Mouse (Mus musculus) lung, embryonic 16.5 days (tissue): ENCODE data around the gene Adgrg1. TPM values are rescaled to one million over a fixed set of nuclear protein-coding genes. Genes with fewer than 3 reads are reported as not detected.

Source experiments
- ATAC-seq: fragments of 200-750 bp; cut with Nextera tagmentation; 2 replicates; pipeline ENCODE4 v1.8.0; 2017; ENCODE audit warnings: low read depth, mild to moderate bottlenecking, moderate library complexity
- H3K27ac ChIP-seq: fragments of 300-500 bp; sonication (generic); 2 replicates; pipeline ENCODE4 v1.5.1; 2014; ENCODE audit warnings: mild to moderate bottlenecking, control low read depth, low read length
- H3K27me3 ChIP-seq: fragments of 300-500 bp; sonication (generic); 2 replicates; pipeline ENCODE4 v1.6.1; 2014; ENCODE audit warnings: low read depth, low read length, mixed read lengths; ENCODE audit not compliant: control insufficient read depth, insufficient read depth
- H3K36me3 ChIP-seq: fragments of 300-500 bp; sonication (generic); 2 replicates; pipeline ENCODE4 v1.6.1; 2014; ENCODE audit warnings: low read length; ENCODE audit not compliant: control insufficient read depth, insufficient read depth
- H3K4me1 ChIP-seq: fragments of 300-500 bp; sonication (generic); replicated peaks from 2 replicates; pipeline ENCODE4 v1.6.1; 2014; ENCODE audit warnings: low read length, mixed read lengths; ENCODE audit not compliant: control insufficient read depth, insufficient read depth
- H3K4me2 ChIP-seq: fragments of 300-500 bp; sonication (generic); 2 replicates; pipeline ENCODE4 v1.6.1; 2014; ENCODE audit warnings: low read depth, low read length, control low read depth
- H3K4me3 ChIP-seq: fragments of 300-500 bp; sonication (generic); 2 replicates; pipeline ENCODE4 v1.5.1; 2014; ENCODE audit warnings: mild to moderate bottlenecking, low read length, control low read depth
- H3K9ac ChIP-seq: fragments of 300-500 bp; sonication (generic); 2 replicates; pipeline ENCODE4 v1.6.1; 2014; ENCODE audit warnings: low read length, control low read depth
- H3K9me3 ChIP-seq: fragments of 300-500 bp; sonication (generic); 2 replicates; pipeline ENCODE4 v1.6.1; 2016; ENCODE audit warnings: low read length; ENCODE audit not compliant: control insufficient read depth
- WGBS: fragments of 180-500 bp; shearing (Covaris S2); extraction: QIAGEN DNeasy Blood & Tissue Kit; methylation state at CpG from one replicate; pipeline ENCODE4 v1.1.7; 2014; 5-methylcytosine and 5-hydroxymethylcytosine counted together
- polyA plus RNA-seq: library from polyadenylated mRNA; unstranded; fragments of >200 nt; fragmentation: Nextera tagmentation; extraction: Ambion mirVana; gene quantifications from 2 replicates; pipeline ENCODE4 v1.2.1, GENCODE M21; 2015

Gene Adgrg1
- polyA plus RNA-seq, 1 experiment from 2014 or later = 42.9 TPM

DNA sequence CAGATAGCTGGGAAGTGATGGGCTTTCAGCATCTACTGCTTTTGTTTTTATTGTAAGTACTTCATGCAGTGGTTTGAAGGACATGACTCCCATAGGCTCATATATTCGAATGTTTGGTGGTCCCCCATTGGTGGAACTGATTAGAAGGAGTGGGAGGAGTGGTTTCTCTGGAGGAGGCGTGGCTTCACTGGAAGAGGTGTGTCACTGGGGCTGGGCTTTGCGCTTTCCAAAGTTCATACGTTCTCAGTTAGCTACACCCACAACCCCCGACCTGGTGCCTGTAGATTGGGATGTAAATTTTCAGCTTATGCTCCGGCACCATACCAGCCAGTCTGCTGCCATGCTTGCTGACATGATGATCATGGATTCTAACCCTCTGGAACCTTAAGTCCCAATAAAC is 79.9 kb downstream of the Adgrg1 start:
- WGBS = 51% methylated on average over 6 of the region's 6 CpGs
- ATAC-seq = no peak
- no peak overlapping the region for H3K4me3 ChIP-seq
- H3K36me3 ChIP-seq = no peaks in the 10 kb centered on the region
- H3K9me3 ChIP-seq = no peaks in the 10 kb centered on the region
- H3K4me2 ChIP-seq = no peak overlapping the region
- H3K27me3 ChIP-seq = no peaks in the 10 kb centered on the region
- no peak overlapping the region for H3K27ac ChIP-seq
- H3K4me1 ChIP-seq = no peaks in the 10 kb centered on the region
- no peak overlapping the region for H3K9ac ChIP-seq

DNA sequence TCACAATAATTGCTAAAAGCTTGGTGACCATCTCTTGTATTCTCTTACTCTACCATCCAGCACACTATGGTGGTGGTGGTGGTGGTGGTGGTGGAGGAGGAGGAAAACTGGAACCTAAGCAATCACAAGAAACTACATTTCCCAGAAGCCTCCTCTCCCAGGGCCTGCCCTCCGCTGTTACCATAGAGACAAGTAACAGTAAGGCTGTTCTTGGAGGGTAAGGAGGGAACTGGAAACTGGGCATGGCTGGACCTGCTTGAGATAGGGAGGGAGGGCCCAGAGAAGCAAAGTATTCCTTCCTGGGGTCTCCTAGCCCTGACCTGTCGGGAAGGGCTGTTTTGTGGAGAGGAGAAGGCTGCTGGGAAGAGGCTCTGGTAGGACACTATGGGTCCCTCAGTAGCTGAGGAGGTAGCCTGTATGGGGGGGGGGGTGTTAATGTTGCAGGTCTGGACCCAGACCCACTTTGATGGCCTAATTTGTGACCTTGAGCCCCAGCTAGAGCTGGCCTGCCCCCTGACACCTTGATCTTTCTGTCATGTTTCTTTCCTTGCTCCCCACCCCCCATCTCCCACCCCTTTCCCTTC is 80.5 kb downstream of the Adgrg1 start, which contains the start of gene Drc7:
Gene Drc7 (plus strand): TSS at position 177 of the 584 bp plus-strand sequence.
- peak; percentile 76 for ATAC-seq
- Histone ChIP-seq H3K4me2 (no peak within 1 kb of the TSS), H3K4me3 (no peak within 1 kb of the TSS), H3K9me3 (no peaks in the 10 kb centered on the region), H3K27me3 (no peaks in the 10 kb centered on the region), H3K9ac (no peak within 1 kb of the TSS), H3K27ac (no peak within 1 kb of the TSS), H3K36me3 (no peaks in the 10 kb centered on the region), H3K4me1 (no peaks in the 10 kb centered on the region)
- 30% methylated on average over 2 of the region's 2 CpGs for WGBS

DNA sequence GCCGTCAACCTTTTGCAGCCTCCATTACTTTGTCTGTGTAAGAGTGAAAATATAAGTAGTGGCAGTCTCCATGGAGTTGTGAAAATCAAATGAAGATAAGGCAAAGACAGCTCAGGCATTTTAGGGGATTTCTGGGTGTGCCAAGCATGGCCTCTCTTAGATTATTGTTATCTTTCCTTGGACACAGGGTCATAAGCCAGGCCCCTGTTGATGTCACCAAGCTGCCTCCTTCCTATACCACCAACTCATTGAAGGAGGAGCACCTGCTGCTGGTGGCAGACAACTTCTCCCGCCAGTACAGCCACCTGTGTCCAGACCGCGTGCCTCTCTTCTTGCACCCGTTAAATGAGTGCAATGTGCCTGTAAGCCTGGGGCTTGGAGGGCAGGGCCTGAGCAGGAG is 81.9 kb downstream of the Adgrg1 start:
- Histone ChIP-seq H3K4me1 (no peaks in the 10 kb centered on the region), H3K27me3 (no peaks in the 10 kb centered on the region), H3K36me3 (no peaks in the 10 kb centered on the region), H3K4me2 (no peak overlapping the region), H3K27ac (no peak overlapping the region), H3K9me3 (no peaks in the 10 kb centered on the region), H3K9ac (no peak overlapping the region), H3K4me3 (no peak overlapping the region)
- 78% methylated on average over 5 of the region's 5 CpGs for WGBS
- no peak for ATAC-seq

DNA sequence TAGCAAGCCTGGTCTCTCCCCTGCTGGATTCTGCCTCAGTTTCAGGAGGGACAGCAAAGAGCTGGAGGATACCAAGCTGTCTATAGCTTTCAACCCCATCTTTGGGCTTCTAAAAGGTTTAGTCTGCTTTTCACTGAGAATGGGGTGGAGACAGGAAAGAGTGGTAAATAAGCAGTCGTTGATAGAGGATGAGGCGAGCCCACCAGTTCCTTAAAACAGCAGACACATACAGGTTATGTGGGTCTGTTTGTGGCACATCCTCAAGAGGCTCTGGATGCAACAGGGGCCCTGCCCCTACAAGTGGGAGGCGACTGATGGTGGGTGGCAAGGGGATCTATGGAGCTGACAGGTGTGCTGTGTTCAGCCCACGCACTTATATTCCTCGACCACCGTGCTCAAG is 84.1 kb downstream of the Adgrg1 start:
- H3K4me3 ChIP-seq = no peak overlapping the region
- 64% methylated on average over 6 of the region's 6 CpGs for WGBS
- H3K27me3 ChIP-seq = no peaks in the 10 kb centered on the region
- no peak overlapping the region for H3K9ac ChIP-seq
- ATAC-seq = no peak
- no peaks in the 10 kb centered on the region for H3K9me3 ChIP-seq
- no peak overlapping the region for H3K27ac ChIP-seq
- H3K4me2 ChIP-seq = no peak overlapping the region
- H3K36me3 ChIP-seq = no peaks in the 10 kb centered on the region
- H3K4me1 ChIP-seq = no peaks in the 10 kb centered on the region

DNA sequence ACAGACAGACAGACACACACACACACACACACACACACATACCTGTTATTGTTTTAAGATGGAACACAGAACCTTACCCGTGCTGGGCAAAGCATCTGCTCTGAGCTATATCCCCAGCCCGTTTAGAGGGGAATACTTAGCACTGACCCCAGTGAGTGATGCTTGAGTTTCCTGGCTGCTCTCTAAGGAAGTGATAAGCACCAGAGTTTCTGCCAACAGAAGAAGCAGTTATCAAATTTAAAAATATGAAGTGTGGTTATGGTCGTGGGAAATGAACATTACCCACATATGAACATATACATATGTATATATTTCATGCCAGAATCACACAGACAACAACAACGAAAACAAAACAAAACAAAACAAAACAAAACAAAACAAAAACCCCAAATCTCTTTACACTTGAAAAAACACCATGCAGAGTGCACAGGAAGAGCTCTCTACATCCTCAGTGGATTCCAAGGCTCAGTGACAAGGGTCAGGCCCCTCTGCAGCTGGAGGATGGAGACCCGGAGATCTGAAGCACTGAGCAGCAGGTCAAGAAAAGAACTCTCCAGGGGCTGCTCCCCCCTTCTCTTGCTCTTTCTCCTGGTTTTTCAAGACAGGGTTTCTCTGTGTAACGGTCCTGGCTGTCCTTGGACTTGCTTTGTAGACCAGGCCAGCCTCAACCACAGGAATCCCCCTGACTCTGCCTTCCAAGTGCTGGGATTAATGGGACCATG is 85.4 kb downstream of the Adgrg1 start:
- no peak for ATAC-seq
- H3K36me3 ChIP-seq = no peaks in the 10 kb centered on the region
- no peak overlapping the region for H3K9ac ChIP-seq
- H3K4me2 ChIP-seq = no peak overlapping the region
- H3K4me1 ChIP-seq = no peaks in the 10 kb centered on the region
- H3K27me3 ChIP-seq = no peaks in the 10 kb centered on the region
- 31% methylated on average over 6 of the region's 6 CpGs for WGBS
- no peak overlapping the region for H3K4me3 ChIP-seq
- no peaks in the 10 kb centered on the region for H3K9me3 ChIP-seq
- H3K27ac ChIP-seq = no peak overlapping the region

Other genes with a start within 250 kb of the Adgrg1 start
- not detected in 2 replicates for gene Ccl22, start 229.2 kb upstream of the Adgrg1 start, polyA plus RNA-seq
- 7.7 and 9.3 TPM in 2 replicates for gene Cx3cl1, start 202.7 kb upstream of the Adgrg1 start, polyA plus RNA-seq
- 0.62 TPM in 1 of 2 replicates, not detected in the other for gene Ccl17, start 164.3 kb upstream of the Adgrg1 start, polyA plus RNA-seq
- gene Coq9, start 136.4 kb upstream of the Adgrg1 start, polyA plus RNA-seq = 69.1 and 69.7 TPM in 2 replicates
- 91.2 and 91.9 TPM in 2 replicates for gene Ciapin1, start 136.4 kb upstream of the Adgrg1 start, polyA plus RNA-seq
- gene Polr2c, start 117.3 kb upstream of the Adgrg1 start, polyA plus RNA-seq = 150 and 157 TPM in 2 replicates
- gene Dok4, start 98.4 kb upstream of the Adgrg1 start, polyA plus RNA-seq = 49.4 and 49.7 TPM in 2 replicates
- 18.2 and 18.5 TPM in 2 replicates for gene Ccdc102a, start 56.7 kb upstream of the Adgrg1 start, polyA plus RNA-seq
- 0.15 and 0.73 TPM in 2 replicates for gene Adgrg5, start 51.1 kb upstream of the Adgrg1 start, polyA plus RNA-seq
- gene Adgrg3, start 42.9 kb downstream of the Adgrg1 start, polyA plus RNA-seq = 4.7 TPM in 2 replicates
- 1.5 and 2.7 TPM in 2 replicates for gene Drc7, start 80.4 kb downstream of the Adgrg1 start, polyA plus RNA-seq
- gene Katnb1, start 106.4 kb downstream of the Adgrg1 start, polyA plus RNA-seq = 22.5 and 23.6 TPM in 2 replicates
- 16.2 and 16.8 TPM in 2 replicates for gene Kifc3, start 228.1 kb downstream of the Adgrg1 start, polyA plus RNA-seq